Mouse (Mus musculus) heart, adult 8-10 months (tissue): ENCODE measurements around the gene Slc45a1. TPM values are rescaled to one million over a fixed set of nuclear protein-coding genes. Genes with fewer than 3 reads are reported as not detected.

Experiments
- total RNA-seq, 4 experiments: library from RNA; stranded (reverse); gene quantifications; 2 replicates each; pipeline ENCODE4 v1.2.4; 2022

Gene Slc45a1
- total RNA-seq, 4 experiments from 2014 or later: not detected

Other genes starting within 250 kb of the Slc45a1 start
- gene Errfi1, start 201.7 kb upstream of the Slc45a1 start, total RNA-seq: 10 to 100 TPM in 2 of 4 experiments, 1 to 10 TPM in 2; 8.5 to 23.4 (median 11.4) TPM